ENCODE assay signal across 8 mouse cellular contexts in the genomic region with DNA sequence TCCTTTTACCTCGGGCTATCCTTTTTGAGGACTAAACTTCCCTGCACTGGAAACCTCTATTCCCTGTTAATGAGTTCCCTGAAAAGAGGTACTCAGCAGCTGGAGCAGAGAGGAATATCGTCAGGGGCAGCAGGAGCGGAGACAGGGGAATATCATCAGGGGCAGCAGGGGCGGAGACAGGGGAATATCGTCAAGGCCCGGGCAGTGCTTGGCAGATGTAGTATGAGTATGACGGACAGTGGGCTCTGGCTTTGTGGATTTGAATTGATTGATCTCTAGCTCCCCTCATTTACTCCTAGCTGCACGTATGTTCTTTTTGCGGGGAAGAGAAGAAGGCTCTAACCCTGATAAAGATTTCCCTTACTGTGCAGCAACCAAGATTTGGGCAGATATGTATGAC. TPM values are rescaled to one million over a fixed set of nuclear protein-coding genes. Genes with fewer than 3 reads are reported as not detected.
DNase-seq lines count a peak whose midpoint lies in the region; ATAC-seq and TF ChIP-seq lines count a peak whose summit lies in the region.

No protein-coding gene starts in this region.

- DNase-seq in heart, adult 9 months (ENCODE audit: low spot score in 2 of 2), result no peak
- DNase-seq in MEL (ENCODE audit: low read depth, low spot score), result peak; percentile 54
- DNase-seq in layer of hippocampus, adult 9-10 months (ENCODE audit: low spot score), result no peak
- no peak for DNase-seq in kidney, postnatal 36 days
- no peak for DNase-seq in urinary bladder, postnatal 14 days (ENCODE audit: low spot score)

- H3K36me3 ChIP-seq in heart, embryonic 11.5 days (ENCODE audit: control insufficient read depth, insufficient read depth, low read length), result no peaks in the 10 kb centered on the region
- H3K36me3 ChIP-seq in MEL (ENCODE audit: control insufficient read depth in 1 of 2, insufficient read depth in 2 of 2, low read length in 2 of 2), result peaks cover 2 to 13% of the 10 kb centered on the region in 2 experiments; a peak in 3 of 4 replicates
- H3K36me3 ChIP-seq in heart, embryonic 14.5 days (ENCODE audit: control insufficient read depth, insufficient read depth, low read length), result peaks cover 8% of the 10 kb centered on the region; the same call in 1 of the 2 replicates
- H3K36me3 ChIP-seq in liver, embryonic 16.5 days (ENCODE audit: control insufficient read depth, insufficient read depth), result no peaks in the 10 kb centered on the region; the same call in 1 of the 2 replicates

- H3K27ac ChIP-seq in heart, embryonic 11.5 days (ENCODE audit: low read depth, low read length), result no peak overlapping the region
- no peak overlapping the region for H3K27ac ChIP-seq in MEL (ENCODE audit: control insufficient read depth, low read depth, low read length)
- peak overlapping the region in 1 of 2 experiments; percentile 98; a peak in 2 of 4 replicates for H3K27ac ChIP-seq in heart, embryonic 14.5 days (replicated peaks in 1 of 2; ENCODE audit: control insufficient read depth in 1 of 2, insufficient read depth in 1 of 2, low read depth in 2 of 2, low read length in 2 of 2)
- H3K27ac ChIP-seq in liver, embryonic 16.5 days (ENCODE audit: low read length), result peak overlapping the region; percentile 96

- WGBS in heart, embryonic 11.5 days (ENCODE audit: insufficient replicate concordance), result 47% methylated on average over 9 of the region's 9 CpGs
- WGBS in heart, embryonic 14.5 days, result 52% methylated on average over 9 of the region's 9 CpGs
- 62% methylated on average over 9 of the region's 9 CpGs for WGBS in liver, embryonic 16.5 days (ENCODE audit: insufficient replicate concordance)

- H3K4me2 ChIP-seq in heart, embryonic 11.5 days, result peak overlapping the region; percentile 81
- peak overlapping the region; percentile 89 for H3K4me2 ChIP-seq in heart, embryonic 14.5 days (ENCODE audit: low read length)
- H3K4me2 ChIP-seq in liver, embryonic 16.5 days (ENCODE audit: low read depth, low read length), result peak overlapping the region; percentile 91

- no peak for TF ChIP-seq EP300 in MEL (IDR thresholded peaks at IDR 0.05; ENCODE audit: low read depth in 1 of 2, low read length in 2 of 2)

- no peak for TF ChIP-seq CTCF in MEL (IDR thresholded peaks at IDR 0.05 in 2 of 3, conservative IDR thresholded peaks at IDR 0.05 in 1 of 3; ENCODE audit: control insufficient read depth in 1 of 3, insufficient read depth in 1 of 3, low read depth in 2 of 3, low read length in 3 of 3, poor library complexity in 1 of 3, severe bottlenecking in 1 of 3)

- H3K79me2 ChIP-seq in MEL (ENCODE audit: control insufficient read depth, insufficient read depth, low read length, poor library complexity), result peaks cover 22% of the 10 kb centered on the region

- H3K9me3 ChIP-seq in heart, embryonic 11.5 days (replicated peaks; ENCODE audit: control insufficient read depth, low read length), result no peaks in the 10 kb centered on the region
- no peaks in the 10 kb centered on the region for H3K9me3 ChIP-seq in MEL (replicated peaks; ENCODE audit: insufficient read depth, low read length)
- H3K9me3 ChIP-seq in heart, embryonic 14.5 days (ENCODE audit: control insufficient read depth, low read length), result no peaks in the 10 kb centered on the region
- H3K9me3 ChIP-seq in liver, embryonic 16.5 days (replicated peaks; ENCODE audit: control insufficient read depth, low read length), result no peaks in the 10 kb centered on the region

- peaks cover 10% of the 10 kb centered on the region for H3K4me1 ChIP-seq in heart, embryonic 11.5 days (ENCODE audit: control insufficient read depth, insufficient read depth, low read length)
- peaks cover 8 to 14% of the 10 kb centered on the region in 2 experiments for H3K4me1 ChIP-seq in MEL (ENCODE audit: control insufficient read depth in 1 of 2, insufficient read depth in 2 of 2, low read length in 2 of 2)
- H3K4me1 ChIP-seq in heart, embryonic 14.5 days (ENCODE audit: control insufficient read depth in 2 of 2, insufficient read depth in 2 of 2, low read length in 2 of 2), result peaks cover 4 to 18% of the 10 kb centered on the region in 2 experiments; a peak in 3 of 4 replicates
- H3K4me1 ChIP-seq in liver, embryonic 16.5 days (ENCODE audit: control insufficient read depth, low read depth, low read length), result peaks cover 14% of the 10 kb centered on the region

- H3K9ac ChIP-seq in heart, embryonic 11.5 days (ENCODE audit: low read depth, low read length), result peak overlapping the region; percentile 97
- peak overlapping the region; percentile 70 for H3K9ac ChIP-seq in MEL (ENCODE audit: control insufficient read depth, low read depth, low read length, poor library complexity, severe bottlenecking)
- peak overlapping the region; percentile 97 for H3K9ac ChIP-seq in heart, embryonic 14.5 days (ENCODE audit: low read length)
- peak overlapping the region; percentile 75 for H3K9ac ChIP-seq in liver, embryonic 16.5 days (ENCODE audit: low read depth, low read length)

- no peak overlapping the region for H3K4me3 ChIP-seq in heart, embryonic 11.5 days (ENCODE audit: low read depth, low read length)
- peak overlapping the region; percentile 63 to 96 for H3K4me3 ChIP-seq in MEL (ENCODE audit: control insufficient read depth in 1 of 2, insufficient read depth in 1 of 2, low read depth in 2 of 2, low read length in 2 of 2)
- peak overlapping the region in 1 of 2 experiments; percentile 95; a peak in 2 of 4 replicates for H3K4me3 ChIP-seq in heart, embryonic 14.5 days (ENCODE audit: control insufficient read depth in 1 of 2, insufficient read depth in 1 of 2, low read depth in 1 of 2, low read length in 2 of 2)
- peak overlapping the region; percentile 67 for H3K4me3 ChIP-seq in liver, embryonic 16.5 days (ENCODE audit: low read depth, low read length)

- no peak for TF ChIP-seq POLR2A in MEL (IDR thresholded peaks at IDR 0.05; ENCODE audit: control insufficient read depth in 1 of 2, insufficient read depth in 1 of 2, low read depth in 1 of 2, low read length in 2 of 2, poor library complexity in 1 of 2)

- H3K27me3 ChIP-seq in heart, embryonic 11.5 days (ENCODE audit: control insufficient read depth, insufficient read depth, low read length), result no peaks in the 10 kb centered on the region
- peaks cover 0 to 1% of the 10 kb centered on the region in 2 experiments; a peak in 1 of 4 replicates for H3K27me3 ChIP-seq in MEL (ENCODE audit: control insufficient read depth in 1 of 2, insufficient read depth in 2 of 2, low read length in 2 of 2)
- H3K27me3 ChIP-seq in heart, embryonic 14.5 days (ENCODE audit: control insufficient read depth, insufficient read depth, low read length), result no peaks in the 10 kb centered on the region
- no peaks in the 10 kb centered on the region for H3K27me3 ChIP-seq in liver, embryonic 16.5 days (ENCODE audit: control insufficient read depth, insufficient read depth, low read depth, low read length)

- TF ChIP-seq RAD21 in MEL (IDR thresholded peaks at IDR 0.05; ENCODE audit: low read depth, low read length), result no peak

- ATAC-seq in heart, embryonic 11.5 days (replicated peaks; ENCODE audit: insufficient number of reproducible peaks, low FRiP score, low TSS enrichment), result no peak
- no peak for ATAC-seq in heart, embryonic 14.5 days (ENCODE audit: insufficient number of reproducible peaks, insufficient read depth, low FRiP score, low read depth)
- no peak for ATAC-seq in liver, embryonic 16.5 days (ENCODE audit: low read depth)

TF ChIP-seq in MEL, 35 proteins besides CTCF, POLR2A, EP300 and RAD21:
- TF ChIP-seq MYB (IDR thresholded peaks at IDR 0.05; ENCODE audit: low read depth, low read length) (no peak), NRF1 (IDR thresholded peaks at IDR 0.05; ENCODE audit: insufficient read depth, low read depth, low read length, poor library complexity, severe bottlenecking) (no peak), MEF2A (IDR thresholded peaks at IDR 0.05; ENCODE audit: extremely low read depth, insufficient replicate concordance, low read depth, low read length, poor library complexity, severe bottlenecking) (no peak), ZC3H11A (IDR thresholded peaks at IDR 0.05; ENCODE audit: low read depth, low read length) (no peak), ETS1 (IDR thresholded peaks at IDR 0.05; ENCODE audit: low read depth, low read length) (no peak), SMC3 (IDR thresholded peaks at IDR 0.05; ENCODE audit: low read depth, low read length) (no peak), MYC (IDR thresholded peaks at IDR 0.05; ENCODE audit: low read depth, low read length) (no peak)

RNA-seq across cellular contexts. Expression of a gene that starts 0.7 kb away (rescaled TPM):
- 10.6 and 12.4 TPM in 2 replicates for polyA plus RNA-seq in heart, embryonic 11.5 days (2014; fragmentation: Nextera tagmentation; extraction: Ambion mirVana)
- total RNA-seq in MEL (2012; rRNA removed), result 7.6 and 8.1 TPM in 2 replicates
- polyA plus RNA-seq in MEL (2012; ENCODE audit: insufficient read depth in 1 of 2, insufficient read length in 2 of 2, low read depth in 1 of 2, low replicate concordance in 2 of 2, missing spikeins in 1 of 2), result 10 to 100 TPM in 1 of 2 experiments, not detected in 1; 10.7 TPM
- 12.1 and 15.0 TPM in 2 replicates for polyA plus RNA-seq in heart, embryonic 14.5 days (2014; fragmentation: Nextera tagmentation; extraction: Ambion mirVana)
- 5.1 and 6.2 TPM in 2 replicates for polyA plus RNA-seq in liver, embryonic 16.5 days (2015; fragmentation: Nextera tagmentation; extraction: Ambion mirVana)

RNA-seq across cellular contexts. Expression of a gene that starts 1.3 kb away (rescaled TPM):
- 43.1 and 49.7 TPM in 2 replicates for polyA plus RNA-seq in heart, embryonic 11.5 days (2014; fragmentation: Nextera tagmentation; extraction: Ambion mirVana)
- total RNA-seq in MEL (2012; rRNA removed), result 174 and 184 TPM in 2 replicates
- 100 to 1,000 TPM in 1 of 2 experiments, not detected in 1; 166 TPM for polyA plus RNA-seq in MEL (2012; ENCODE audit: insufficient read depth in 1 of 2, insufficient read length in 2 of 2, low read depth in 1 of 2, low replicate concordance in 2 of 2, missing spikeins in 1 of 2)
- 30.9 and 32.3 TPM in 2 replicates for polyA plus RNA-seq in heart, embryonic 14.5 days (2014; fragmentation: Nextera tagmentation; extraction: Ambion mirVana)
- polyA plus RNA-seq in liver, embryonic 16.5 days (2015; fragmentation: Nextera tagmentation; extraction: Ambion mirVana), result 39.7 and 42.7 TPM in 2 replicates

RNA-seq across cellular contexts. Expression of a gene that starts 44.3 kb away (rescaled TPM):
- polyA plus RNA-seq in heart, embryonic 11.5 days (2014; fragmentation: Nextera tagmentation; extraction: Ambion mirVana), result 13.3 and 14.0 TPM in 2 replicates
- total RNA-seq in MEL (2012; rRNA removed), result 9.6 and 9.9 TPM in 2 replicates
- 10 to 100 TPM in 1 of 2 experiments, not detected in 1; 19.7 TPM for polyA plus RNA-seq in MEL (2012; ENCODE audit: insufficient read depth in 1 of 2, insufficient read length in 2 of 2, low read depth in 1 of 2, low replicate concordance in 2 of 2, missing spikeins in 1 of 2)
- polyA plus RNA-seq in heart, embryonic 14.5 days (2014; fragmentation: Nextera tagmentation; extraction: Ambion mirVana), result 10.1 and 10.6 TPM in 2 replicates
- 4.1 and 4.5 TPM in 2 replicates for polyA plus RNA-seq in liver, embryonic 16.5 days (2015; fragmentation: Nextera tagmentation; extraction: Ambion mirVana)
